Mouse (Mus musculus) cerebellum, postnatal 14 days (tissue): Measurements from ENCODE around the gene Myl6b.

Experiments
- DNase-seq, 2 experiments: peaks; one replicate each; pipeline ENCODE4 v3.0.0; 2021; ENCODE audit warnings: mixed read lengths in 2 of 2

The Myl6b gene

GRCm38 (mm10) chr10:128498590-128498989 is at the start of gene Myl6b:
Myl6b (minus strand) TSS chr10:128498685.
- peak; percentile 97 for DNase-seq

GRCm38 (mm10) chr10:128547361-128548032 is 49.0 kb upstream of the Myl6b start, which contains the start of gene Zc3h10:
Zc3h10 (minus strand) TSS chr10:128547774.
- peak; percentile 94 for DNase-seq

DNA sequence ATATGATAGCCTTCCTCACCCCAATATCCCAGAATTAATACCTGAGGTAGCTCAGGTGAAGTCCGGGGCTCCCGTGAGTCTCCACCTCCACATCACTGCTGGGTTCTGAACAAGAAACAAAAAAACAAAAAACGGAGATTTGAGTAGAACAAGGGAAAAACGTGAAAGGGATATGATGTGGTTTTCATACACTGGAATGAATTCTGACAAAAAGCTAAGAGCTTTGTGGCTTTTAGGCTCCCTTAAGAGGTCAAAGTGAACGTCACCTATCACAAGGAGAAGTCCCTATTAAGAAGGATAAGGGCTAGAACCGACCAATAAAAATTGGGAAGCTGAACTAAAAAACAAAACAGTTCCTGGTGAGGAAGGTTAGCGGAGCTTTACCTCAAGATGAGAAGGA is 48.3 kb upstream of the Myl6b start:
- no peak for DNase-seq

- peak in 1 of 2 experiments; percentile 43 for DNase-seq
Measured at GRCm38 (mm10) chr10:128546361-128546760, 47.9 kb upstream of the Myl6b start.

GRCm38 (mm10) chr10:128545570-128545898 is 47.0 kb upstream of the Myl6b start:
- DNase-seq, result no peak

DNA sequence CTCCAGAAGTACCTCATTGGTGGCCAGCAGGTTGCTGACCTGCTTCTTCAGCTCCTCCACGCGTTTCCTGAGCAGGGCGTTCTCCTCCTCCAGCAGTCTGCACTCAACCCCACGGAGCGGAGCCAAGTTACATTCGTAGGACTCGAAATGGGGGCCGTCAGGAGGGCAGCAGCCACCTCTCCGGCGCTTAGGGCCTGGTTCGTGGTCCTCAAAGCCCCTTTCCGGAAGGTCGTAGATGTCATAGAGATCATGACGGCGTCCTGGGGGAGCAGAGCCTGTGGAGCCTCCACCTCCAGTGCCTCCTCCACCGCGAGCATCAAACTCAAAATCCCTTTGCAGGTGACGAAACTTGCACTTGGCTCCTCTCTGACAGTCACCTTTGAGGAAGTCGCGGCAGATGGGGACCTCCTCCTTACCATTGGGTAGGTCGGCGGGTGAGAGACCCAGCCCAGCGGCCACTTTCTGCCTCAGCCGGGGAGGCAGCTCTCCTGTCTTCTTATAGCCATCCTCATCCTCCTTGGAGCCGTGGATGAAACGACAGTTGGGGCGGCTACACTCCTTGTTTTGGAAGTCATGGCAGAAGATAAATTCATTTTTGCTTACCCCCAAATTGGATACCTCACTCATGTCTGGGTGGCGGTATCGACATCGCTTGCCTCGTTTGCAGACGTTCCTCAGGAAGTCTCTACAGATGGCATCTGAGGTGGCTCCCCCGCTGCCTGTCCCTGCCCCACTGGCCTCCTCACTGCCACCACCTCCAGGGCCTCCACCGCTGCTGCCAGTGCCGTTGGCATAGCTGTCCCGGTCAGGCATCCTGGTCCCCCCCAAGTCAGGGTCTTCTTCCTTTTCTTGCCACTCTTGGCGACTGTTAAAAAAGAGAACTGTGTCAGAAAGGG is 46.4 kb upstream of the Myl6b start:
- no peak for DNase-seq

- DNase-seq, result no peak
Measured at GRCm38 (mm10) chr10:128544151-128544657, 45.7 kb upstream of the Myl6b start.

DNA sequence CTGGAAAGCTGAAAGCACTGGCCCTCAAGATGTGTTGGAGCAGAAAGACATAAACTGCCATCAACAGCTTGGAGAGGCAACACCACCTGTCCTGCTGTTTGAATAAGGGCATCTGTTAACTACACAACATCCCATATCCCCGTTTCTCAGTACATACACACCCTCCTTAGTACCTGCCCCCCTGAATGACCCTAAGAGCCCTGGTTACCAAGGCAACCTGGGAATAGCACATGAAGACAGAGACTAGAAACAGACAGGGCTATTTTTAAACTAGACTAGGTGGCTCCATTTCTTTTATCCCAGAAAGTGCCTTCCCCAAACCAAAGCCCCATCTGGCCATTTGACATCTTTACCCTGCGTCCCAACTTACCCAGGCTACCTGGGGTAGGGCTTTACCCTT is 44.6 kb upstream of the Myl6b start:
- no peak for DNase-seq

DNA sequence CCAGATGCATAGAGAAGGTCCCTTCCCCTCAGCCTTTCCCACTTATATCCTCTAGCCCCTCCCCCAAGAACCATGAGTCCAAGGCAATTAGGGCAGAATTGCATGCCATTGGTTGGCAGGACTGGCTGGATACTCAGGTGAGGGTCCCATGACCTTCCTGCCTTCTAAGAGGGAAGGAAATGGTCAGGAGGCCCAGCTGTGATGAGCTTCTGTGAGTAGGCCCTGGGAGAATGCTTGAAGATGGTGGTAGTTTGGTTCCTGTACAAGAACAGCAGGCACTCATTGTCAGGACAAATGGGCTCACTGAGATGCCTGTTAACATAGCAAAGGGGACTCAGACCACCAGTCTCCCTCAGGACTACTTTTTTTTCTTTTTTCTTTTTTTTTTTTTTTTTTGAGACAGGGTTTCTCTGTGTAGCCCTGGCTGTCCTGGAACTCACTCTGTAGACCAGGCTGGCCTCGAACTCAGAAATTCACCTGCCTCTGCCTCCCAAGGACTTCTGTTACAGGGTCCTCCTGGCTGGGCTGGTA is 39.9 kb upstream of the Myl6b start:
- DNase-seq, result no peak

DNA sequence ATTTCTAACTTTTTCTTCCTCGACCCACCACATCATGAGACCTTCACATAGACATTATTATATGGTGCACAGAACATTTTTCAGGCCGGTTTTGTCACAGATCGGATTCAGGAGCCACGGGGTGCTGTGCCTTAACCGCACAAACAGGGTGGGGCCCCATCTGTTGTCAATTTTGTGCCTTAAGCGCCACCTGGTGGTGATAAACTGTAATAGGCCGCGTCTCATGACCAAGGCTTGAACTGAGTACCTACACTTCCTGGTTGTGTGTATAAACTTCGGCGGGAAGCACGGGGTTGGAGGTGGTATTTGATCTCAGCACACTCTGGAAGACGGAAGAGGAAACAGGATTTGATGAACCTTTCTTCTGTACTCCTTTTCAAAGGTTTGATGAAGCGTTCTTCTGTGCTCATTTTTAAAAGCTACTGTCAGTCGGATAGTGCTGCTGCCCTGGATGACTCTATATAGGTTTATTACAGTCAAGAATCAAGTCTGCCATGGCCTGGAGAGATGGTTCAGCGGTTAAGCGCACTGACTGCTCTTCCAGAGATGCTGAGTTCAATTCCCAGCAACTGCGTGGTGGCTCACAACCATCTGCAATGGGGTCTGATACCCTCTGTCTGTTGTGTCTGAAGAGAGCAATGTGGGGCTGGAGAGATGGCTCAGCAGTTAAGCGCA is 37.9 kb upstream of the Myl6b start:
- DNase-seq, result peak; percentile 91 to 93

DNA sequence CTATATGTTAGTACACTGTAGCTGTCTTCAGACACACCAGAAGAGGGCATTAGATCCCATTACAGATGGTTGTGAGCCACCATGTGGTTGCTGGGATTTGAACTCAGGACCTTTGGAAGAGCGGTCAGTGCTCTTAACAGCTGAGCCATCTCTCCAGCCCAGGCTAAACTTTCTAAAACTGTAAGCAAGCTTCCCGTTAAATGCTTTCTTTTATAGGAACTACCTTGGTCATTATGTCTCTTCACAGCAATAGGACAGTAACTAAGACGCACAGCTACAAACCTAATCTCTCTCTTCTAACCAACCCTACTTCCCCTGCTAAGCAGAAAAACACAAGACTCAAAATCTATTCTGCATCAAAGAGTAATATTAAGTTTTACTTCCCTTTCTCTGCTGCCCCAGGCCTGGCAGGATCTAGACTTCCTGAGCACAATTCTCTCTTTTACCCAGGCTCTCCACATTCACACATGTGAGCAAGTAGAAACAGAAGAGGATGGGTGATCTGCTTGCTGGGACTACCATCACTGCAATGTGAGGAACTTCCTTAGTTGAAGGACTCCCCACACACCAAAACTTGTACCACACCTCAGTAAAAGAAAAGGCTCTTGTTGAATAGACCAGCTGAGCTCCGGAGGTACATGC is 37.3 kb upstream of the Myl6b start:
- DNase-seq, result no peak

- no peak for DNase-seq
Measured at GRCm38 (mm10) chr10:128535206-128535605, 36.7 kb upstream of the Myl6b start.

- DNase-seq, result no peak
Measured at GRCm38 (mm10) chr10:128526366-128527356, 28.2 kb upstream of the Myl6b start.

GRCm38 (mm10) chr10:128525671-128526308 is 27.3 kb upstream of the Myl6b start, which contains the start of gene Esyt1:
Esyt1 (minus strand) TSS chr10:128525871.
- peak; percentile 90 to 91 for DNase-seq

GRCm38 (mm10) chr10:128524732-128525662 is 26.5 kb upstream of the Myl6b start:
- peak; percentile 67 to 77 for DNase-seq

DNA sequence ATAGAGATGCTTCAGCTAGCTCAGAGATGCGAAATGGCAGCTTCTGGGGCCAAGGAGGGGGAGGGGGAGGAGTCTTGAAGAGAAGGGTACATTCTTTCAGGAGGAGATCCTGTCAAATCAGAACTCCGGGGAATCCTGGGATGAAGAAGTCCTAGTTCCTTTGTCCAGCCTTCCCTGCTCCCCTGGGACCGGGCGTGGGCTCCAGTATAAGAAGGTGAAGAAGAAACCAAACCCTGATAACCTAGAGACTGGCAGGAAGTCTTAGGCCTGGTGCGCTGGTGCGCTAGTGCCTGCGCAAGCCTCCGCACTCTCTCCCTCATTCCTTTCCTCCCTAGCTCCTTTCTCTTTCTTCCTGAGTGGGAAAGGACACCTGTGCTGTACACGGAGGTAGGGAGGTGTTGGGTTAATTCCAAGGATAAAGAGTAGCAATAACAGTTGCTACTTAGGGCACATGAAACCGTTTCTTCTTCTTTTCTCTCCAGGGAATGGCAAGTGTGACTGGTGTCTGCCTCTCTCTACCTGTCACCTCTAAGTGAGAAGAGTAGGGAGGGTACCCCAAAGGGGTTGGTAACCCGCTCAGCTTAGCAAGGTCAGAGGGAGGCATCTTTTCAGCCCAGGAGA is 25.7 kb upstream of the Myl6b start:
- peak; percentile 27 to 34 for DNase-seq

- no peak for DNase-seq
Measured at GRCm38 (mm10) chr10:128522351-128522750, 23.9 kb upstream of the Myl6b start.

- DNase-seq, result no peak
Measured at GRCm38 (mm10) chr10:128520591-128520990, 22.1 kb upstream of the Myl6b start.

DNA sequence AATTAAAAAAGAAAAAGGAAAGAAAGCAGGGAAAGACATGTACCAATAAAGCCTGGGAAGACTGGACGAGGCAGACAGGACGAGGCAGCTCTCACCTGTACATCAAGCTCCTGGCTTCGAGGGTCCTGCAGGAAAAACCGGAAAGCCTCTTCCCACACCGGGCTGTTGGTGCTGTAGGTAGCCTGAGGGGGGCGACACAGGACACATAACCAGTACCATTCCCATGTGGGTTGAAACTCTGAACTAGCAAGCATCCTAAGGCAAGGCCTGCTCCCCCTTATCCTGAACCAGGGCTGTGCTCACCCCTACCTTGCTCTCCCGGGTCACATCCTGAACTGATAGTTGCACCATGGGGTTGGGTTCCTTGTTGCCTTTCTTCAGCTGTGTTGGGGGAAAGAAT is 20.3 kb upstream of the Myl6b start:
- peak; percentile 67 to 79 for DNase-seq
